Mouse (Mus musculus) MEL (cell line): Measurements from ENCODE around the gene Smtn. TPM values are rescaled to one million over a fixed set of nuclear protein-coding genes. Genes with fewer than 3 reads are reported as not detected.

Experiments used
- DNase-seq: peaks from one replicate; pipeline ENCODE4 v3.0.0; 2011; ENCODE audit warnings: low read depth, low spot score
- H3K27ac ChIP-seq: 2 replicates; pipeline ENCODE4 v1.5.1; 2012; ENCODE audit warnings: low read depth, mild to moderate bottlenecking, control low read depth, low read length, moderate library complexity; ENCODE audit not compliant: control insufficient read depth
- H3K27me3 ChIP-seq, 2 experiments: fragments of 150-350 bp in 1 of 2; sonication (generic) in 1 of 2; 2 replicates each; pipeline ENCODE4 v1.6.1; 2012; ENCODE audit warnings: low read length in 2 of 2, mild to moderate bottlenecking in 2 of 2, improper control_type of control experiment in 1 of 2, moderate library complexity in 1 of 2; ENCODE audit not compliant: insufficient read depth in 2 of 2, control insufficient read depth in 1 of 2
- H3K36me3 ChIP-seq, 2 experiments: 2 replicates each; pipeline ENCODE4 v1.6.1; 2012 to 2014; ENCODE audit warnings: low read length in 2 of 2, improper control_type of control experiment in 1 of 2, inconsistent platforms in 1 of 2, mild to moderate bottlenecking in 1 of 2; ENCODE audit not compliant: insufficient read depth in 2 of 2, control insufficient read depth in 1 of 2
- H3K4me1 ChIP-seq, 2 experiments: fragments of 150-350 bp in 1 of 2; sonication (generic) in 1 of 2; 2 replicates each; pipeline ENCODE4 v1.6.1; 2012; ENCODE audit warnings: low read length in 2 of 2, improper control_type of control experiment in 1 of 2, mild to moderate bottlenecking in 1 of 2; ENCODE audit not compliant: insufficient read depth in 2 of 2, control insufficient read depth in 1 of 2
- H3K4me3 ChIP-seq, 2 experiments: fragments of 150-350 bp in 1 of 2; sonication (generic) in 1 of 2; 2 replicates each; pipeline ENCODE4 v1.5.1; 2012; ENCODE audit warnings: low read depth in 2 of 2, low read length in 2 of 2, mild to moderate bottlenecking in 2 of 2, moderate library complexity in 2 of 2, control low read depth in 1 of 2, improper control_type of control experiment in 1 of 2; ENCODE audit not compliant: control insufficient read depth in 1 of 2, insufficient read depth in 1 of 2
- H3K79me2 ChIP-seq: 2 replicates; pipeline ENCODE4 v1.6.1; 2012; ENCODE audit warnings: mild to moderate bottlenecking, low read length, moderate library complexity; ENCODE audit not compliant: control insufficient read depth, poor library complexity, insufficient read depth
- H3K9ac ChIP-seq: 2 replicates; pipeline ENCODE4 v1.6.1; 2012; ENCODE audit warnings: low read depth, mild to moderate bottlenecking, control low read depth, low read length, moderate library complexity; ENCODE audit not compliant: control insufficient read depth, poor library complexity, severe bottlenecking
- H3K9me3 ChIP-seq: fragments of 150-350 bp; sonication (generic); replicated peaks from 2 replicates; pipeline ENCODE4 v1.6.1; 2012; ENCODE audit warnings: mild to moderate bottlenecking, low read length, improper control_type of control experiment, moderate library complexity; ENCODE audit not compliant: insufficient read depth
- CHD1 ChIP-seq: IDR thresholded peaks from 2 replicates; pipeline ENCODE4 v1.6.1; 2012; ENCODE audit warnings: low read depth, mild to moderate bottlenecking, inconsistent platforms, low read length, improper control_type of control experiment
- CTCF ChIP-seq, 3 experiments: IDR thresholded peaks in 2 of 3; conservative IDR thresholded peaks in 1 of 3; 2 replicates each; pipeline ENCODE4 v1.5.1; 2011 to 2012; ENCODE audit warnings: low read length in 3 of 3, low read depth in 2 of 3, mild to moderate bottlenecking in 2 of 3, improper control_type of control experiment in 1 of 3, inconsistent platforms in 1 of 3, mixed read lengths in 1 of 3, moderate library complexity in 1 of 3; ENCODE audit not compliant: control insufficient read depth in 1 of 3, insufficient read depth in 1 of 3, poor library complexity in 1 of 3, severe bottlenecking in 1 of 3
- E2F4 ChIP-seq: IDR thresholded peaks from 2 replicates; pipeline ENCODE4 v1.6.1; 2011; ENCODE audit warnings: low read depth, low read length, improper control_type of control experiment, borderline replicate concordance
- ETS1 ChIP-seq: IDR thresholded peaks from 2 replicates; pipeline ENCODE4 v1.6.1; 2012; ENCODE audit warnings: low read depth, mild to moderate bottlenecking, inconsistent platforms, low read length, improper control_type of control experiment, moderate library complexity
- HCFC1 ChIP-seq: IDR thresholded peaks from 2 replicates; pipeline ENCODE4 v1.6.1; 2012; ENCODE audit warnings: low read depth, mild to moderate bottlenecking, inconsistent platforms, low read length, improper control_type of control experiment, moderate library complexity
- JUND ChIP-seq: IDR thresholded peaks from 2 replicates; pipeline ENCODE4 v1.6.1; 2011; ENCODE audit warnings: low read depth, mild to moderate bottlenecking, improper control_type of control experiment, low read length
- MAFK ChIP-seq: IDR thresholded peaks from 2 replicates; pipeline ENCODE4 v1.6.1; 2011; ENCODE audit warnings: low read depth, mild to moderate bottlenecking, low read length, improper control_type of control experiment, borderline replicate concordance
- MAX ChIP-seq: IDR thresholded peaks from 2 replicates; pipeline ENCODE4 v1.6.1; 2011; ENCODE audit warnings: low read length, improper control_type of control experiment
- MAZ ChIP-seq: IDR thresholded peaks from 2 replicates; pipeline ENCODE4 v1.6.1; 2012; ENCODE audit warnings: low read depth, mild to moderate bottlenecking, inconsistent platforms, low read length, improper control_type of control experiment
- MEF2A ChIP-seq: IDR thresholded peaks from 2 replicates; pipeline ENCODE4 v1.6.1; 2014; ENCODE audit warnings: low read depth, mild to moderate bottlenecking, inconsistent platforms, low read length, improper control_type of control experiment; ENCODE audit not compliant: poor library complexity, insufficient replicate concordance, severe bottlenecking; ENCODE audit errors: extremely low read depth
- MXI1 ChIP-seq: IDR thresholded peaks from 2 replicates; pipeline ENCODE4 v1.6.1; 2011; ENCODE audit warnings: mild to moderate bottlenecking, low read depth, low read length, improper control_type of control experiment
- NELFE ChIP-seq: IDR thresholded peaks from 2 replicates; pipeline ENCODE4 v1.6.1; 2011; ENCODE audit warnings: low read depth, low read length, improper control_type of control experiment
- NRF1 ChIP-seq: IDR thresholded peaks from 2 replicates; pipeline ENCODE4 v1.6.1; 2014; ENCODE audit warnings: low read depth, mild to moderate bottlenecking, inconsistent platforms, low read length, improper control_type of control experiment, moderate library complexity; ENCODE audit not compliant: poor library complexity, insufficient read depth, severe bottlenecking
- POLR2AphosphoS2 ChIP-seq: IDR thresholded peaks from 2 replicates; pipeline ENCODE4 v1.6.1; 2011; ENCODE audit warnings: low read length, improper control_type of control experiment
- RAD21 ChIP-seq: IDR thresholded peaks from 2 replicates; pipeline ENCODE4 v1.6.1; 2011; ENCODE audit warnings: mild to moderate bottlenecking, low read depth, low read length, improper control_type of control experiment
- RCOR1 ChIP-seq: IDR thresholded peaks from 2 replicates; pipeline ENCODE4 v1.6.1; 2012; ENCODE audit warnings: low read depth, mild to moderate bottlenecking, inconsistent platforms, low read length, improper control_type of control experiment
- SIN3A ChIP-seq: IDR thresholded peaks from 2 replicates; pipeline ENCODE4 v1.6.1; 2012; ENCODE audit warnings: low read length, improper control_type of control experiment, inconsistent platforms
- SMC3 ChIP-seq: IDR thresholded peaks from 2 replicates; pipeline ENCODE4 v1.6.1; 2011; ENCODE audit warnings: low read depth, low read length, improper control_type of control experiment
- USF2 ChIP-seq, 2 experiments: IDR thresholded peaks; 2 replicates each; pipeline ENCODE4 v1.6.1; 2011 to 2012; ENCODE audit warnings: improper control_type of control experiment in 2 of 2, low read length in 2 of 2, borderline replicate concordance in 1 of 2, inconsistent platforms in 1 of 2, low read depth in 1 of 2, mild to moderate bottlenecking in 1 of 2; ENCODE audit not compliant: insufficient read depth in 1 of 2
- ZC3H11A ChIP-seq: IDR thresholded peaks from 2 replicates; pipeline ENCODE4 v1.6.1; 2012; ENCODE audit warnings: low read depth, mild to moderate bottlenecking, inconsistent platforms, low read length, improper control_type of control experiment
- ZKSCAN1 ChIP-seq: IDR thresholded peaks from 2 replicates; pipeline ENCODE4 v1.6.1; 2012; ENCODE audit warnings: low read depth, mild to moderate bottlenecking, inconsistent platforms, low read length, improper control_type of control experiment, moderate library complexity
- polyA plus RNA-seq, 2 experiments: library from polyadenylated mRNA; stranded (reverse) in 1 of 2; unstranded in 1 of 2; fragments of >175 nt in 1 of 2; fragments of >200 nt in 1 of 2; gene quantifications; 2 replicates each; pipeline versions ENCODE4 v1.2.1 to v1.2.4; 2012; ENCODE audit warnings: low replicate concordance in 2 of 2, low read depth in 1 of 2; ENCODE audit not compliant: insufficient read length in 2 of 2, insufficient read depth in 1 of 2, missing spikeins in 1 of 2
- total RNA-seq: library from RNA; depleted of rRNA; stranded (reverse); fragments of 300-350 nt; gene quantifications from 2 replicates; pipeline ENCODE4 v1.2.3, GENCODE M21; 2012

Smtn gene
- total and polyA plus RNA-seq, 3 experiments: 203 to 370 TPM; not detected in 1

GRCm38 (mm10) chr11:3475489-3475888, 64.9 kb downstream of the Smtn start:
- no peak for DNase-seq
- no peak overlapping the region for H3K9ac ChIP-seq
- no peaks in the 10 kb centered on the region for H3K27me3 ChIP-seq
- H3K9me3 ChIP-seq: no peaks in the 10 kb centered on the region
- no peaks in the 10 kb centered on the region for H3K4me1 ChIP-seq
- no peak overlapping the region for H3K4me3 ChIP-seq
- no peaks in the 10 kb centered on the region for H3K36me3 ChIP-seq
- H3K79me2 ChIP-seq: no peaks in the 10 kb centered on the region
- H3K27ac ChIP-seq: no peak overlapping the region
- no peak for TF ChIP-seq MEF2A
- no peak for TF ChIP-seq MAX
- no peak for TF ChIP-seq SIN3A
- no peak for TF ChIP-seq ETS1
- no peak for TF ChIP-seq ZKSCAN1
- no peak for TF ChIP-seq NRF1
- TF ChIP-seq RCOR1: no peak
- no peak for TF ChIP-seq USF2 (IDR thresholded peaks at IDR 0.05; ENCODE audit: borderline replicate concordance in 1 of 2, insufficient read depth in 1 of 2, low read depth in 1 of 2, low read length in 2 of 2)
- TF ChIP-seq MAFK: no peak
- no peak for TF ChIP-seq MAZ
- no peak for TF ChIP-seq HCFC1
- TF ChIP-seq JUND: no peak
- TF ChIP-seq RAD21: no peak

GRCm38 (mm10) chr11:3474480-3475115, 65.8 kb downstream of the Smtn start:
- Histone ChIP-seq H3K36me3 (no peaks in the 10 kb centered on the region), H3K4me3 (no peak overlapping the region), H3K9me3 (no peaks in the 10 kb centered on the region), H3K4me1 (no peaks in the 10 kb centered on the region), H3K27me3 (no peaks in the 10 kb centered on the region), H3K9ac (no peak overlapping the region), H3K79me2 (no peaks in the 10 kb centered on the region), H3K27ac (no peak overlapping the region)
- peak; percentile 64 for DNase-seq
- TF ChIP-seq CTCF (IDR thresholded peaks at IDR 0.05 in 2 of 3, conservative IDR thresholded peaks at IDR 0.05 in 1 of 3; ENCODE audit: control insufficient read depth in 1 of 3, insufficient read depth in 1 of 3, low read depth in 2 of 3, low read length in 3 of 3, poor library complexity in 1 of 3, severe bottlenecking in 1 of 3) (peak; percentile 84 to 93 (median 85)), MXI1 (no peak), RAD21 (peak; percentile 91), ZC3H11A (peak; percentile 81), CHD1 (no peak), E2F4 (no peak), MAFK (no peak), JUND (no peak), NELFE (no peak), ETS1 (no peak), USF2 (IDR thresholded peaks at IDR 0.05; ENCODE audit: borderline replicate concordance in 1 of 2, insufficient read depth in 1 of 2, low read depth in 1 of 2, low read length in 2 of 2) (no peak), SIN3A (no peak), SMC3 (peak; percentile 90), POLR2AphosphoS2 (no peak)
